Mouse (Mus musculus) C2C12 (cell line): ENCODE measurements at regions not wholly inside any gene's neighbourhood (a gene's known extent, or its start where the extent isn't known, plus 50 kb on each side); places are given as distances from the start of the nearest gene placed in this dataset.

ENCODE experiments used
- H3K27me3 ChIP-seq: one replicate; pipeline ENCODE4 v1.6.1; 2011; ENCODE audit not compliant: control insufficient read depth, insufficient read depth, insufficient read length
- H3K36me3 ChIP-seq: one replicate; pipeline ENCODE4 v1.6.1; 2011; ENCODE audit not compliant: control insufficient read depth, insufficient read depth
- H3K4me3 ChIP-seq: one replicate; pipeline ENCODE4 v1.5.1; 2011; ENCODE audit warnings: mild to moderate bottlenecking, control low read depth; ENCODE audit not compliant: poor library complexity, insufficient read depth, severe bottlenecking
- H3K79me2 ChIP-seq: one replicate; pipeline ENCODE4 v1.6.1; 2011; ENCODE audit not compliant: control insufficient read depth, insufficient read depth
- H3K79me3 ChIP-seq: one replicate; pipeline ENCODE4 v1.6.1; 2011; ENCODE audit warnings: low read depth, control low read depth
- H3ac ChIP-seq: one replicate; pipeline ENCODE3; 2011; ENCODE audit warnings: low read depth; ENCODE audit not compliant: control insufficient read depth, insufficient read length
- CEBPB ChIP-seq: IDR thresholded peaks from one replicate; pipeline ENCODE4 v1.6.1; 2011; ENCODE audit warnings: low read depth, mild to moderate bottlenecking, control low read depth, moderate library complexity
- CTCF ChIP-seq: IDR thresholded peaks from one replicate; pipeline ENCODE4 v1.5.1; 2011; ENCODE audit not compliant: control insufficient read depth, insufficient read depth, insufficient read length
- FOSL1 ChIP-seq: IDR thresholded peaks from one replicate; pipeline ENCODE4 v1.8.0; 2011; ENCODE audit warnings: mild to moderate bottlenecking, low read length; ENCODE audit not compliant: poor library complexity, insufficient read depth, severe bottlenecking
- MAX ChIP-seq: IDR thresholded peaks from one replicate; pipeline ENCODE4 v1.6.1; 2011; ENCODE audit warnings: mild to moderate bottlenecking, control low read depth
- MYOD1 ChIP-seq: IDR thresholded peaks from one replicate; pipeline ENCODE4 v1.6.1; 2011; ENCODE audit warnings: low read depth; ENCODE audit not compliant: control insufficient read depth, insufficient read length
- MYOG ChIP-seq: IDR thresholded peaks from one replicate; pipeline ENCODE4 v1.6.1; 2011; ENCODE audit not compliant: control insufficient read depth, insufficient read length; ENCODE audit errors: extremely low read depth
- USF1 ChIP-seq: IDR thresholded peaks from one replicate; pipeline ENCODE4 v1.6.1; 2011; ENCODE audit warnings: low read depth, mild to moderate bottlenecking, control low read depth, moderate library complexity

- H3K36me3 ChIP-seq: no peaks in the 10 kb centered on the region
- H3K79me2 ChIP-seq: no peaks in the 10 kb centered on the region
- no peak for TF ChIP-seq MAX
- no peak overlapping the region for H3K4me3 ChIP-seq
- H3K79me3 ChIP-seq: no peaks in the 10 kb centered on the region
- H3ac ChIP-seq: no peak overlapping the region
- H3K27me3 ChIP-seq: no peaks in the 10 kb centered on the region
Measured at GRCm38 (mm10) chr9:85550455-85550854, 198.7 kb downstream of the Ibtk start.

- H3K79me3 ChIP-seq: no peaks in the 10 kb centered on the region
- no peaks in the 10 kb centered on the region for H3K36me3 ChIP-seq
- no peak overlapping the region for H3K4me3 ChIP-seq
- no peak for TF ChIP-seq CEBPB
- no peak for TF ChIP-seq MYOG
- TF ChIP-seq MAX: no peak
- no peak for TF ChIP-seq FOSL1
- TF ChIP-seq USF1: no peak
- TF ChIP-seq MYOD1: no peak
- no peak for TF ChIP-seq CTCF
- H3K27me3 ChIP-seq: no peaks in the 10 kb centered on the region
- H3K79me2 ChIP-seq: no peaks in the 10 kb centered on the region
- H3ac ChIP-seq: no peak overlapping the region
Measured at GRCm38 (mm10) chr9:85546226-85546625, 202.9 kb downstream of the Ibtk start.

DNA sequence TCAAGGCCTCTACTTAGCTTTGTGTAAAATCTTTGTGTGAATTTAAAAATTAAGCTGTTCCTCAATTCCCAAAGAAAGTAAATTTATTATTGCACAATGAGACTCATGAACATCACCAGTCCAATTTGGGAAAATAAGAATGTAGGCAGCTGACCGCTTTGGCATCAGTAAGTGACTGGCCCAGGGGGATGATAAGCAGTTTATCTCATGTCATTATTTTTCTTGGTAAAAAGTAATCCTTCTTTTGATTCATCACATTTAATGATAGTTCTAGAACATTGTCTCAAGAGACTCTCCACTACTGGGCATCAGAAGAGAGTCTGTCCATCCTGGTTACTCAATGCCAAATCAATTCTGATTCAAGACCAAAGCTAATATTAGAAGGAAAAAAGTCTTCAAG lies 203.6 kb downstream of the Ibtk start:
- H3K79me3 ChIP-seq: no peaks in the 10 kb centered on the region
- H3ac ChIP-seq: no peak overlapping the region
- H3K36me3 ChIP-seq: no peaks in the 10 kb centered on the region
- H3K4me3 ChIP-seq: no peak overlapping the region
- no peaks in the 10 kb centered on the region for H3K27me3 ChIP-seq
- TF ChIP-seq MYOD1: no peak
- TF ChIP-seq USF1: no peak
- no peak for TF ChIP-seq CEBPB
- TF ChIP-seq MYOG: no peak
- TF ChIP-seq FOSL1: no peak
- no peak for TF ChIP-seq MAX
- no peak for TF ChIP-seq CTCF
- no peaks in the 10 kb centered on the region for H3K79me2 ChIP-seq

- H3K4me3 ChIP-seq: no peak overlapping the region
- TF ChIP-seq FOSL1 (no peak), CEBPB (no peak), MYOG (no peak), USF1 (no peak), MAX (no peak), MYOD1 (no peak), CTCF (no peak)
- no peaks in the 10 kb centered on the region for H3K27me3 ChIP-seq
- H3K36me3 ChIP-seq: no peaks in the 10 kb centered on the region
- no peaks in the 10 kb centered on the region for H3K79me2 ChIP-seq
- H3K79me3 ChIP-seq: no peaks in the 10 kb centered on the region
- no peak overlapping the region for H3ac ChIP-seq
Measured at GRCm38 (mm10) chr9:85538557-85538956, 210.6 kb downstream of the Ibtk start.

- H3ac ChIP-seq: no peak overlapping the region
- no peaks in the 10 kb centered on the region for H3K79me3 ChIP-seq
- no peaks in the 10 kb centered on the region for H3K27me3 ChIP-seq
- no peaks in the 10 kb centered on the region for H3K36me3 ChIP-seq
- H3K79me2 ChIP-seq: no peaks in the 10 kb centered on the region
- no peak for TF ChIP-seq FOSL1
- TF ChIP-seq MYOD1: no peak
- TF ChIP-seq MYOG: no peak
- H3K4me3 ChIP-seq: no peak overlapping the region
Measured at GRCm38 (mm10) chr9:85528421-85528820, 201.3 kb upstream of the Tent5a start.

- no peaks in the 10 kb centered on the region for H3K79me3 ChIP-seq
- no peak for TF ChIP-seq MYOD1
- TF ChIP-seq MAX: no peak
- no peak overlapping the region for H3K4me3 ChIP-seq
- no peaks in the 10 kb centered on the region for H3K27me3 ChIP-seq
- no peak overlapping the region for H3ac ChIP-seq
- no peaks in the 10 kb centered on the region for H3K79me2 ChIP-seq
- no peaks in the 10 kb centered on the region for H3K36me3 ChIP-seq
Measured at GRCm38 (mm10) chr9:85524733-85525132, 197.6 kb upstream of the Tent5a start.
